Mouse (Mus musculus): ENCODE measurements around the gene Gdf15.

Gene Gdf15

DNA sequence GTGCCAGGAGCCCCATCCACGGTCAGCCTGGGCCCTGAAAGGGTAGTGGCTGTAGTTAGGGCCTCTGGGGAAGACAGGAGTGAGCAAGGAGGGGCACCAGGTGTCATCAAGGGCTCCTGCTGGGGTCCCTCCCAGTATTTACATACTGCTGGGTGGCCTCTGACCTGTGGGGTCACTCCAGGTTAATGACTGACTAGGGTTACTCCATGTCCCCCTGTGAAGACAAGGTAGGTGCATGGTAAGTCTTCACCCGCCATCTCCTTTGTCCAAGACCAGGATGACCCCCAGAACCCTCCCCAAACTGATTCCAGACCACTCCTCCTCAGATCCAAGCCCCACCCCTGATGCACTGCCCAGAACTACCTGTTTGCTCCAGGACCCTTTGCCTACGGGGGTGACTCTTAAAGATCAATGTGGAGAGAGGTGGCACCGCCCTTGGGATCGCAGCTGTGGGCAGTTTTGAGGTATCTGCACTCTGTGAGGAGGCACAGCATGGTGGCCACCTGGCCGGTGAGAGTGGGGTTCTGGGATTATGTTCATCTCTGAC is at the start of gene Gdf15:
Gene Gdf15 (minus strand): TSS at position 111 of the 547 bp plus-strand sequence.
- in situ Hi-C loops (cut with MboI, MseI): no loop called here

DNA sequence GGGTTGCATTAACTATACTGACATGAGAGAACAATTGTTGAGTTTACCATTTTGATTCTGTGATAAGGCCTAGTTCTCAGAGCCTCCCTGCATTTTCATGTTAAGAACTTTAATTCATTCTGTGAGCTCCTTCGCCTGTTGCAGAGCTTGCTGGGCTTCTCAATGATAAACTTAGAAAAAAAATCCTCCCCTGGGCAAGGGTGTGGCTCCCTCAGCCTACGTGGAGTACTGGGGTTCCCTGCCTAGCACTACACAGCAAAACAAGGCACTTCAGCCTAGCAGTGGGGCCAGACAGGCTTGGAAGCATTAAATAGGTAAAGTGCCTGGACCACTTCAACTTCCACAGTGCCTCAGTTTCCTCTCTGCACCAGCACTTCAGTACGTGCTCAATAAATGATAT is 49.2 kb upstream of the Gdf15 start:
- in situ Hi-C loops (cut with MboI, MseI): no loop called here

GRCm38 (mm10) chr8:70680039-70680438 is 47.8 kb upstream of the Gdf15 start:
- in situ Hi-C loops (cut with MboI, MseI): no loop called here

DNA sequence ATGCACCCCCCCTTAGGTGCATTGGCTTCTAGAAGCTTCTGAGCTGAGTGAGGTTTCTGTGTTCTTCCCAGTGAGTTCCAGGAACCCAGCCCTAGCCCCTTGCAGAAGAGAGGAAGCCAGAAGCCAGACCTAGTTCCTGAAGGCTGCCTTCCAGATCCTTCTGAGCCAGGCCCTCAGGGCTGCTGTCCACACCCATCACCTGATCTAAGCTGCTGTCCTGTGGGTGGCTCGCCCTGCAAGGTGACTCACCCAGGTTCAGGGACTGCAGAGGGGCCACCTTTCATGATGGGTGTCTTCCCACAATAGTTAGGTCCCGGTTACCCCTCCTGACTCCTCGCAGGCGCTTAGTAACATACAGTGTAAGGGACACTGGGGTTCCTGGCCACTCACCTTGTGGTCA is 47.1 kb upstream of the Gdf15 start:
- in situ Hi-C loops (cut with MboI, MseI): no loop called here

DNA sequence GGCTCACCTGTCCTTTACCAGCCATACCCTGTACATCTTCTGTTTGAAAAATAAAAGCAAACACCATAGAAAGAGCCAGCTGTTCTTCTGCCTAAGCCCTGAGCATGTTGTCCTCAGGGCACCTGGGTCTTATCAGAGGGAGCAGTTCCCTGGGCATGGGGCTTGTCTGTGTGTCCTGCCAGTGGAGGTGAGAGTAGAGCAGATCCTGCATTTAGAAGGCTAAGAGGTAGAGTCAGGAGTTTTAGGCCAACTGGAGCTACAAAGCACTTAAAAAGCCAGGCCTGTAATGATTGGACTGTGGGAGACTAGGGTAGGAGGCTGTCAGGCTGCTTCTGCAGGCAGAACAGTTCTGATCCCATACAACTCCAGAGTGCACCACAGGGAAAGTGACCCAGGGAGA is 46.4 kb upstream of the Gdf15 start:
- in situ Hi-C loops (cut with MboI, MseI): no loop called here

DNA sequence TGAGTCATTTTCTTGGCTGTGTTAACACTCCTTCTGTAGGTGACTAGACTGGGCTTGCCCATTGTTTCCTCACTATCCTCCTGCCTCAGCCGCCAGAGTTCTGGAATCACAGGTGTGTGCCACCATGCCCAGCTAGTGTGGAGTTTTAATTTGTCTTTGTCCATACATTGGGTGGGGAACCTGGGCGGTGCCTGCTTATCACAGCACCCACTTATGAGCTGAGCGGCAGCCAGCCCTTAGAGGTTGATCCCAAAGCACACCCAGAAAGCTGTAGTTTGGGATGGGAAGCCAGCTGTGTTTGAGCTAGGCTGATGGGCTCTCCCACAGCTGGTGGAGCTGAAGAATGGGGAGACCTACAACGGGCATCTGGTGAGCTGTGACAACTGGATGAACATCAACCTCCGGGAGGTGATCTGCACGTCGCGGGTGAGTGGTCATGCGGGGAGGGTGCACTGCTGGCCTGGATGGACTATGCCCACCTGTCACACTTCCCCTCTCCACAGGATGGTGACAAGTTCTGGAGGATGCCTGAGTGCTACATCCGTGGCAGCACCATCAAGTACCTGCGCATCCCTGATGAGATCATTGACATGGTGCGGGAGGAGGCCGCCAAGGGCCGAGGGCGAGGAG is 45.3 kb upstream of the Gdf15 start:
- in situ Hi-C loops (cut with MboI, MseI): no loop called here

DNA sequence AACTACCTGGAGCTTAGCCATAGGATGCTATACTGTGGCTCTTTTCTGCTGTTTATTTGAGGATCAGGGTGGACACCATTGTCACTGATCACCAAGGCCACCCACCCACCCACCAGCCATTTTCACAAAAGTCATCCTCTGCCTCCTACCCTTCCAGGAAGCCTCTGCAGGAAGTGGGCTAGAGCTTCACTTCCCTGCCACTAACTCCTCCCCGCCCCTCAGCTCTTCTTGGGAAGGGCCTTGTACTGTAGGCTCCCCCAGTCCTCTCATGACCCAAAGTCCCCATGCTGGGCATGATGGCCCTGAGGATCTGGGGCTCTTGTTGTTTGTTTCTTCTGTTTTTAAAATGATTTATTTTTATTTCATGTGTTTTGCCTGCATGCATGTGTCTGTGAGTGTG is 43.1 kb upstream of the Gdf15 start:
- in situ Hi-C loops (cut with MboI, MseI): no loop called here

- in situ Hi-C loops (cut with MboI, MseI): no loop called here
These were observed 42.5 kb upstream of the Gdf15 start for GRCm38 (mm10) chr8:70674716-70675115.

- in situ Hi-C loops (cut with MboI, MseI): no loop called here
These were observed 41.9 kb upstream of the Gdf15 start for GRCm38 (mm10) chr8:70674109-70674508.

DNA sequence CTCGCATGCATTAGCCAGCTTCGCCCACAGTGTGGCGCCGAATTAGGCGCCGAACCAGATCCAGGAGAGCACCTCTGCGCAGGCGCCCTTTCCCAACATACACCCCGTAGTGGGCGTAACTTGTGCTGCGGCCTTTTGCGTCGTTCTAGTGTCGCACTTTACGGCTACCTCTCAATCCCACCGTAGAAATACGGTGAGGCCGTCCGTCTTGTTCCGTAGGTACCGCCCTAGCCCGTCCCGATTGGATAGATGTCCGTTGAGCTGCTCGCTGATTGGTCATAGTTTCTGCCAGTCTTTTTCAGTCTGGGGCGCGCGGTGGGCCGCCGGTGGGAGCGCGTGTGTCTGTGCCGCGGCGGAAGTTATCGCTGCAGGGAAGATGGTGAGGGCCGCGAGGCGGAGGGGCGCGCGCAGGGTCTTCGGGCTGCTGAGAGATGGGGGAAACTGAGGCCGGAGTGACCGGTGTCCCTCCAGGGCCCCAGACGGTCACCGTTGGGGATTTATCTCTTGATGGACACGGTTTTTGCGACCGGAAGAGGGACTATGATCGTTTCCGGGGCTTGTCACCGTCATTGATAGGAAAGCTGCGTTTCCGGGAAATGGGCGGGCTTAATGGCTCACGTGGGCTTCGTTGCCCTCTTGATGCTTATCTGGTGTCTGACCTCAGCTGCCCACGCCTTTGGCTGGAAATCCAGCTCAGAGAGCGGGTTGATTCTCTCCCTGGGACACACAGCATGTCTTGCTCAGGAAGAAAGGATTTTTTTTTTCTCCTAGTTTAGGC is 41.0 kb upstream of the Gdf15 start, which contains the start of gene Lsm4:
Gene Lsm4 (plus strand): TSS at position 170 of the 778 bp plus-strand sequence.
- in situ Hi-C loops (cut with MboI, MseI): no loop called here

DNA sequence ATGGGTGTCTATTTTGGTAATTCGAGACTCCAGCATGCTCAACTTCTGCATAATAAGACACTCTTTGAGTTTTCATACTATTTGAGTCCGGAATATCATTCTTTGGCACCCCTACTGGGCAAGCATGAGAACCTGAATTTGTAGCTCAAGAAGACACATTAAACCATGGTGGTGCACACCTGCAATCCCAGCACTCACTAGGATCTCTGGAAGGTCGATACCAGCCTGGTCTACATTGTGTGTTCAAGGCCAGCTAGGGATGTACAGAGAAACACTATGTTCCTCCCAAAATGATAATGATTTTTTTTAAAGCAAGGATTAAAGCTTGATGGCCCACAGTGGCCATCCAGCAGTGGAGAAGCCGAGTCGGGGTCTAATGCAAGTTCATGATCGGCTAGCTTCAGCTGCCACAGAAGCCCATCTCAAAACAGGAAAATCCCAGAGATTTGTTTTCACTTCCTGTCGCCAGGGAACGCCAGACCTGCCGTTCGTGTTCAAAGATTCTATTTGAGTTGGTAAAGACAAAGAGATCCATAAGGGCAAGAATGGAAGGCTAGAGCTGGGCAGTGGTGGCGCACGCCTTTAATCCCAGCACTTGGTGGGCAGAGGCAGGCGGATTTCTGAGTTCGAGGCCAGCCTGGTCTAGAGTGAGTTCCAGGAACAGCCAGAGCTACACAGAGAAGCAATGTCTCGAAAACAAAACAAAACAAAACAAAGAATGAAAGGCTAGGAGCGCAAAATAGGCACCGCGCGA is 40.2 kb upstream of the Gdf15 start:
- in situ Hi-C loops (cut with MboI, MseI): no loop called here

DNA sequence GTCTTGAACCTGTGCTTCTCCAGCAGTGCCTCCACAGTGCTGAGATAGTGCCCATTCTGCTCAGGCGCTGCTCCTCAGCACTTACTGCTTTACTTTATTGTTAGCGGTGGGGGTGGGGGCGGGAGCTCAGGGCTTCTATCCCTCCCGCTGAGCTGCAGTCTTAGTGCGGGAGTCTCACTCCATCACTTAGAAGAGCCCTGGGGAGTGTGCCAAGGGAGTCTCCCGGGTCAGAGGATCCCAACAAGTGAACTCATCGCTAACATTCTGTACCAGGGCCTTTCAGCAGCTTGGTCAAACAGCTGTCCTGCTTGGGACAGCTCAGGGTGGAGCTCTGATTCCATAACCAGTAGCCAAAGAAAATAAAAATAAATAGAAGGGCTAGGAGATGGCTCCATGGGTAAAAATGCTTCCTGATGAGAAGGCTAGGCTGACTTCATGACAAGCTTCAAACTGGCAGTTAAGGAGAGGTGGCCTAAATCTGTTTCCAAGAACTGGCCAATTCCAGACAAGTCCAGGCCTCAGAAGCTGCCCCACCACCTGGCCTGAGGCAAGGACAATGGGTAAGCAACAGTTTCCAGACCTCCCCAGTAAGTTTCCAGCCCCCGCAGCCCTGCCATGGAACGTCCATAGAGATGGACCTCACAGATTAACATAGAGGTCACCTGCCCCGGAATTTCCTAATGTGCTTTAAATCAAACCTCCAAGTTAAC is 39.5 kb upstream of the Gdf15 start:
- in situ Hi-C loops (cut with MboI, MseI): no loop called here

DNA sequence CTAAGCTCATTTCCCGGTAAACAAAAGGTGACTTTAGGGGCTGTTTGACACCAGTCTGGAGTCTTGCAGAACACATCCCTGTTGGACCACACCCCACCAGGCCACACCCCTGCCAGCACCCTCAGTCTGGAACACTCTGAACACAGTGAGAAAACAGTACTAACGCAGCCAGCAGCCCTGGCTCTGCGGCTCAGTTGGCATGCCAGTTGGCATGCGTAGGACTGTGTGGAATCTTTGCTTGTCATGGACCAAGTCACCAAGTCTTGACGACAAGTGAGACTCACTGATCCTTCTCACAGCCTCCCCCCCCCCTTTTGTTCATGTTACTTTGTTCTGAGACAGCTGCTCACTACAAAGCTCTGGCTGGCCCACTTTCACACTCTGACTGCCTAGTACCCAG is 34.8 kb upstream of the Gdf15 start:
- in situ Hi-C loops (cut with MboI, MseI): loop anchor here (5.0 kb wide), 1 partner anchor 45 kb away; no protein-coding TSS in a partner anchor

- in situ Hi-C loops (cut with MboI, MseI): loop anchor here (5.0 kb wide), 1 partner anchor 47 kb away; no protein-coding TSS in a partner anchor
These were observed 33.3 kb upstream of the Gdf15 start for GRCm38 (mm10) chr8:70665599-70665998.

GRCm38 (mm10) chr8:70664631-70665030 is 32.4 kb upstream of the Gdf15 start:
- in situ Hi-C loops (cut with MboI, MseI): loop anchor here (5.0 kb wide), 1 partner anchor 48 kb away; no protein-coding TSS in a partner anchor

DNA sequence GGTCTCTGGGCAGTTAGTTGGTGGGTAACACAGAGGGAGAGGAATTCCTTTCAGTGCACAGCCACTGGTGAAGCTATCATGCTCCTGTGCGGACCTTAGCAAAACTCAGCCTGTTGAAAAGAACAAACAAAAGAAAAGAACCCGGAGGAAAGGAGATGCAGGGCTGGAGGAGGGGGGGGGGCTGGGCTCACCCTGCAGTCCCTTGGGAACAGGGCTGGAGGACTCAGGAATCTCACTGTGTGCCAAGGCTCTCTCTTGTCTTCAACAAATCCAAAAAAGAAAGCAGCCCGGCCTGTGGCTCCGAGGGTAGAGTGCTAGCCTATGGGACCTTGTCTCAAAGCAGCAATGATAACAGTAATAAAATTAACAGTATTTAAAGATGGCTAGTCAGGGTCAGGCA is 31.4 kb upstream of the Gdf15 start:
- in situ Hi-C loops (cut with MboI, MseI): no loop called here

GRCm38 (mm10) chr8:70660273-70660725 is 28.0 kb upstream of the Gdf15 start, which contains the start of gene Pgpep1:
TSS of gene Pgpep1 (minus strand) at chr8:70660388.
- in situ Hi-C loops (cut with MboI, MseI): no loop called here

DNA sequence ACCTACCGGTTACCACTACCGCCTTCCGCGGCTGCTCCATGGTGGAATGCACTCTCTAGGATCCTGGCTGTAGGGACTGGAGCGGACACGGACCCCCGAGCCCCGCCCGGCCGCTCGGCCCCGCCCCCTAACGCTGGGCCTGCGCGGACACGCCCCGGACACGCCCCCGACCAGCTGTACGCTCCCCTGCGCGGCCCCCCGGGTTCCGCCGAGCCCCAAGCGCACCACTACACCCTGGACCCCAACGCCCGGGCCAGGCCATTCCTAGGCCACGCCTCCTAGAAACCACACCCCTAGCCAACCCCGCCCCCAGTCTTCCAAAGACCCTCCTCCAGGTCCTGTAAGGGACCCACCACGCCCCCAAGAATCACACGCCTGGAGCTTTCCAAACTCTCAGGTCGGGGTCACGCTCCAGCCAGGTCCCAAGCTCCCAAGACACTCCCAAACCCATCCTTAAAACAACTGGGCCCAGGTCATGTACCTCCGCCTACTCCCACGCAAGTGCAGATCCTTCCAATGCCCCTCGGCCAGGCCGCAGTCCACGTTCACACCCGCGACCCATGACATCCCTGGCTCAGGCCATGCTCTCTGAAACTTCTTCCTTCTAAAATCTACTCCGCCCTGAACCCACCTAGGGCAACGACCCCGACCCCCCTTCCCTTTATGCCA is 27.5 kb upstream of the Gdf15 start:
- in situ Hi-C loops (cut with MboI, MseI): loop anchor here (5.0 kb wide), 1 partner anchor 47 kb away; no protein-coding TSS in a partner anchor

GRCm38 (mm10) chr8:70658897-70659603 is 26.8 kb upstream of the Gdf15 start:
- in situ Hi-C loops (cut with MboI, MseI): loop anchor here (5.0 kb wide), 1 partner anchor 47 kb away; no protein-coding TSS in a partner anchor

- in situ Hi-C loops (cut with MboI, MseI): loop anchor here (5.0 kb wide), 1 partner anchor 45 kb away; no protein-coding TSS in a partner anchor
These were observed 25.5 kb upstream of the Gdf15 start for GRCm38 (mm10) chr8:70657739-70658138.

Measured in regulatory T cell (primary cell).